27 mouse cellular contexts compared by ENCODE assay signal in the genomic region with DNA sequence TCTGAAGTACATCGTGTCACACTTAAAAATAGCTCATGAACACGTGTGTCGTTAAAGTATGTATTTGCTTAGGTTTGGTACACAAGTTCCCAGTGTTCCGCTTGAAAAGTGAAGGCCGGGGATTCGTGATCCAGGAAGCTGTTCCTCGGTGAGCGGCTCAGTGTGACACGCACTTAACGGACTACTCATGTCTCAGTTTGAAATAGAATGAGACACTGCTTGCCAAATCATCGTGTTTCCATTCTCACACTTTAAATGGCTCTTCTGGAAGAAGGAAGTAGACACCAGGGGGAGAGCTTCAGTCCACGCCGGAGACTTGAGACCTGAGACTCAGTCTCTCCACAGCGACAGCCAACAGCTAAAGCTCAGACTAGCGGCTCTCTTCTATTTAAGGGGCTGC. TPM values are rescaled to one million over a fixed set of nuclear protein-coding genes. Genes with fewer than 3 reads are reported as not detected.
A peak's percentile ranks its signal among the peaks of the same experiment; 100 is the strongest.
DNase-seq lines count a peak whose midpoint lies in the region; ATAC-seq and TF ChIP-seq lines count a peak whose summit lies in the region.
"Had no signal": no experiment of that assay in that cellular context is flagged by ENCODE, and none has a peak within 500 bp of the region (broad histone marks: within the 10 kb centered on the region; RNA-seq: fewer than 3 reads in every experiment).

No protein-coding gene starts in this region.

- intact Hi-C loops in heart, postnatal 25 days (cut with DNase I), result no loop called here

- no peaks in the 10 kb centered on the region for H3K27me3 ChIP-seq in forebrain, embryonic 11.5 days (ENCODE audit: control insufficient read depth, insufficient read depth, low read length)
- no peaks in the 10 kb centered on the region for H3K27me3 ChIP-seq in forebrain, embryonic 13.5 days
- H3K27me3 ChIP-seq in midbrain, embryonic 10.5 days (ENCODE audit: low read depth, poor library complexity, severe bottlenecking), result no peaks in the 10 kb centered on the region
- H3K27me3 ChIP-seq: embryonic facial prominence, embryonic 13.5 days; embryonic facial prominence, embryonic 15.5 days had no signal

- H3K9me3 ChIP-seq in forebrain, embryonic 11.5 days (ENCODE audit: control insufficient read depth, low read length), result no peaks in the 10 kb centered on the region
- H3K9me3 ChIP-seq in forebrain, embryonic 13.5 days (replicated peaks), result peaks cover 12% of the 10 kb centered on the region; the same call in 1 of the 2 replicates
- no peaks in the 10 kb centered on the region for H3K9me3 ChIP-seq in midbrain, embryonic 10.5 days (replicated peaks)
- H3K9me3 ChIP-seq: embryonic facial prominence, embryonic 13.5 days; embryonic facial prominence, embryonic 15.5 days had no signal

- no peaks in the 10 kb centered on the region for H3K4me1 ChIP-seq in forebrain, embryonic 11.5 days (replicated peaks; ENCODE audit: control insufficient read depth, insufficient read depth, low read length)
- no peaks in the 10 kb centered on the region for H3K4me1 ChIP-seq in forebrain, embryonic 13.5 days
- H3K4me1 ChIP-seq in midbrain, embryonic 10.5 days, result no peaks in the 10 kb centered on the region
- H3K4me1 ChIP-seq: embryonic facial prominence, embryonic 13.5 days; embryonic facial prominence, embryonic 15.5 days; forebrain, embryonic 10.5 days had no signal

- H3K4me3 ChIP-seq in forebrain, embryonic 11.5 days (ENCODE audit: low read depth, low read length), result no peak overlapping the region
- H3K4me3 ChIP-seq in forebrain, embryonic 13.5 days, result no peak overlapping the region
- H3K4me3 ChIP-seq in midbrain, embryonic 10.5 days, result no peak overlapping the region
- H3K4me3 ChIP-seq: embryonic facial prominence, embryonic 13.5 days; embryonic facial prominence, embryonic 15.5 days; erythroblast, embryonic 14.5 days; forebrain, embryonic 10.5 days had no signal

- 87% methylated on average over 15 of the region's 15 CpGs for WGBS in forebrain, embryonic 11.5 days
- 87% methylated on average over 15 of the region's 15 CpGs for WGBS in forebrain, embryonic 13.5 days
- 88% methylated on average over 15 of the region's 15 CpGs for WGBS in midbrain, embryonic 10.5 days

- H3K27ac ChIP-seq in forebrain, embryonic 11.5 days (ENCODE audit: low read depth, low read length), result no peak overlapping the region
- no peak overlapping the region for H3K27ac ChIP-seq in forebrain, embryonic 13.5 days
- no peak overlapping the region for H3K27ac ChIP-seq in midbrain, embryonic 10.5 days (replicated peaks)
- H3K27ac ChIP-seq: embryonic facial prominence, embryonic 13.5 days; embryonic facial prominence, embryonic 15.5 days; forebrain, embryonic 10.5 days had no signal

- ATAC-seq in forebrain, embryonic 11.5 days (replicated peaks; ENCODE audit: low FRiP score), result no peak
- ATAC-seq in forebrain, embryonic 13.5 days, result no peak
- ATAC-seq in granulocyte monocyte progenitor cell, adult 5-6 weeks (replicated peaks; ENCODE audit: poor library complexity, severe bottlenecking), result no peak
- ATAC-seq: forebrain, embryonic 14.5 days; forebrain, embryonic 16.5 days had no signal

- peak; percentile 33 for DNase-seq in forebrain, embryonic 11.5 days (ENCODE audit: low spot score)
- peak; percentile 68 for DNase-seq in heart, adult 11 months
- DNase-seq in heart, postnatal 25 days (ENCODE audit: low spot score), result no peak
- peak; percentile 61 for DNase-seq in brain, adult 2 months (ENCODE audit: low read depth, low spot score)
- DNase-seq in brain, embryonic 14.5 days (ENCODE audit: low read depth), result peak; percentile 5
- no peak for DNase-seq in midbrain, embryonic 10.5 days (ENCODE audit: low spot score)
- DNase-seq: adrenal gland, postnatal 10 days; adrenal gland, postnatal 25 days; cerebellum, adult 11 months; cerebellum, adult 18-20 months; cerebellum, adult 8-10 months; cerebellum, adult 9-11 months; cerebellum, postnatal 14 days; cerebellum, postnatal 36 days; embryo, embryonic 11 days had no signal

- no peak overlapping the region for H3K9ac ChIP-seq in forebrain, embryonic 11.5 days (ENCODE audit: low read length)
- no peak overlapping the region for H3K9ac ChIP-seq in forebrain, embryonic 13.5 days
- H3K9ac ChIP-seq: embryonic facial prominence, embryonic 13.5 days; embryonic facial prominence, embryonic 15.5 days had no signal

- no peak overlapping the region for H3K4me2 ChIP-seq in forebrain, embryonic 11.5 days (ENCODE audit: low read depth, low read length, severe bottlenecking)
- H3K4me2 ChIP-seq in forebrain, embryonic 13.5 days, result no peak overlapping the region
- H3K4me2 ChIP-seq: embryonic facial prominence, embryonic 13.5 days; embryonic facial prominence, embryonic 15.5 days had no signal

- TF ChIP-seq POLR2A in brain, embryonic 14.5 days (IDR thresholded peaks at IDR 0.05; ENCODE audit: borderline replicate concordance, extremely low read depth, insufficient read depth, insufficient read length, poor library complexity, severe bottlenecking), result no peak

- no peaks in the 10 kb centered on the region for H3K36me3 ChIP-seq in forebrain, embryonic 11.5 days (ENCODE audit: control insufficient read depth, insufficient read depth, low read length)
- no peaks in the 10 kb centered on the region for H3K36me3 ChIP-seq in forebrain, embryonic 13.5 days (ENCODE audit: poor library complexity, severe bottlenecking)
- H3K36me3 ChIP-seq in midbrain, embryonic 10.5 days, result no peaks in the 10 kb centered on the region
- H3K36me3 ChIP-seq: embryonic facial prominence, embryonic 13.5 days; embryonic facial prominence, embryonic 15.5 days; forebrain, embryonic 10.5 days had no signal

- TF ChIP-seq CTCF in brain, embryonic 14.5 days (IDR thresholded peaks at IDR 0.05; ENCODE audit: borderline replicate concordance, extremely low read depth, insufficient read depth, insufficient read length), result no peak

RNA-seq across cellular contexts. Expression of gene Rxfp2, which starts 28.0 kb away (rescaled TPM):
- 0.33 and 0.44 TPM in 2 replicates for polyA plus RNA-seq in forebrain, embryonic 11.5 days (2014; fragmentation: Nextera tagmentation; extraction: Ambion mirVana)
- polyA plus RNA-seq in forebrain, embryonic 13.5 days (2015; fragmentation: Nextera tagmentation; extraction: Ambion mirVana), result 0.36 and 0.50 TPM in 2 replicates
- not detected for total RNA-seq in heart, postnatal 25 days (2021)
- polyA plus RNA-seq in brain, embryonic 14.5 days (2012; rRNA removed), result 0.78 and 1.1 TPM in 2 replicates
- not detected in 2 replicates for total RNA-seq in granulocyte monocyte progenitor cell, adult 5-6 weeks (2014; fragmentation: Nextera tagmentation)
- total RNA-seq in granulocyte monocyte progenitor cell, adult 5-6 weeks (2017), result not detected in 2 replicates
- 0.62 and 0.64 TPM in 2 replicates for polyA plus RNA-seq in midbrain, embryonic 10.5 days (2016; fragmentation: Nextera tagmentation; extraction: Ambion mirVana)
- total RNA-seq: adrenal gland, postnatal 10 days; adrenal gland, postnatal 25 days; common myeloid progenitor, adult 5-6 weeks; ES-E14; MEL had no signal
- polyA plus RNA-seq: C2C12; erythroblast, embryonic 14.5 days had no signal

Comparison
In these comparisons a context has a peak if more than half of its experiments do, and no peak if none do; other contexts are left out.
1. DNase-seq: peak in forebrain, embryonic 11.5 days (single experiment), heart, adult 11 months (single experiment), brain, adult 2 months (single experiment) and brain, embryonic 14.5 days (single experiment); none in heart, postnatal 25 days (single experiment) and midbrain, embryonic 10.5 days (single experiment).